Mouse (Mus musculus) embryo, embryonic 11 days (tissue): ENCODE measurements at regions not wholly inside any gene's neighbourhood (a gene's known extent, or its start where the extent isn't known, plus 50 kb on each side); places are given as distances from the start of the nearest gene placed in this dataset.

Experiments used
- DNase-seq: peaks from one replicate; pipeline ENCODE4 v3.0.0-alpha.2; 2015

- no peak for DNase-seq
Observed at GRCm38 (mm10) chr14:100867790-100868189, 332.3 kb downstream of the Prr30 start.

- DNase-seq = no peak
Observed at GRCm38 (mm10) chr14:100864792-100865191, 335.3 kb downstream of the Prr30 start.

GRCm38 (mm10) chr14:100864164-100864563 is 336.0 kb downstream of the Prr30 start:
- no peak for DNase-seq

- no peak for DNase-seq
Observed at GRCm38 (mm10) chr14:100842828-100843227, 357.3 kb downstream of the Prr30 start.
